Mouse (Mus musculus) hindbrain, embryonic 16.5 days (tissue): ENCODE measurements around the gene Iqcf1. TPM values are rescaled to one million over a fixed set of nuclear protein-coding genes. Genes with fewer than 3 reads are reported as not detected.
A peak's percentile ranks its signal among the peaks of the same experiment; 100 is the strongest.

Experiments used
- ATAC-seq: fragments of 200-750 bp; cut with Nextera tagmentation; 2 replicates; pipeline ENCODE4 v1.8.0; 2017; ENCODE audit warnings: moderate TSS enrichment, moderate library complexity
- H3K27ac ChIP-seq: fragments of 300-500 bp; sonication (generic); 2 replicates; pipeline ENCODE4 v1.5.1; 2014; ENCODE audit warnings: low read depth, mild to moderate bottlenecking, control low read depth, low read length, moderate library complexity
- H3K27me3 ChIP-seq: fragments of 300-500 bp; sonication (generic); replicated peaks from 2 replicates; pipeline ENCODE4 v1.6.1; 2014; ENCODE audit warnings: low read length; ENCODE audit not compliant: control insufficient read depth, insufficient read depth
- H3K36me3 ChIP-seq: fragments of 300-500 bp; sonication (generic); 2 replicates; pipeline ENCODE4 v1.6.1; 2014; ENCODE audit warnings: mild to moderate bottlenecking, low read length, moderate library complexity, mixed read lengths; ENCODE audit not compliant: control insufficient read depth, insufficient read depth
- H3K4me1 ChIP-seq: fragments of 300-500 bp; sonication (generic); 2 replicates; pipeline ENCODE4 v1.6.1; 2014; ENCODE audit warnings: low read depth, low read length; ENCODE audit not compliant: control insufficient read depth, insufficient read depth
- H3K4me2 ChIP-seq: fragments of 300-500 bp; sonication (generic); 2 replicates; pipeline ENCODE4 v1.6.1; 2014; ENCODE audit warnings: mild to moderate bottlenecking, low read length, control low read depth, moderate library complexity
- H3K4me3 ChIP-seq: fragments of 300-500 bp; sonication (generic); 2 replicates; pipeline ENCODE4 v1.5.1; 2014; ENCODE audit warnings: mild to moderate bottlenecking, low read length, control low read depth, moderate library complexity
- H3K9ac ChIP-seq: fragments of 300-500 bp; sonication (generic); 2 replicates; pipeline ENCODE4 v1.6.1; 2014; ENCODE audit warnings: low read depth, mild to moderate bottlenecking, control low read depth, low read length, moderate library complexity
- H3K9me3 ChIP-seq: fragments of 300-500 bp; sonication (generic); 2 replicates; pipeline ENCODE4 v1.6.1; 2014; ENCODE audit warnings: mild to moderate bottlenecking, low read length, moderate library complexity; ENCODE audit not compliant: control insufficient read depth
- WGBS: fragments of 180-500 bp; shearing (Covaris S2); extraction: QIAGEN DNeasy Blood & Tissue Kit; methylation state at CpG from one replicate; pipeline ENCODE4 v1.1.7; 2014; 5-methylcytosine and 5-hydroxymethylcytosine counted together
- polyA plus RNA-seq: library from polyadenylated mRNA; unstranded; fragments of >200 nt; fragmentation: Nextera tagmentation; extraction: Ambion mirVana; gene quantifications from 2 replicates; pipeline ENCODE4 v1.2.1, GENCODE M21; 2015

Gene Iqcf1
- polyA plus RNA-seq, 1 experiment from 2014 or later = not detected

DNA sequence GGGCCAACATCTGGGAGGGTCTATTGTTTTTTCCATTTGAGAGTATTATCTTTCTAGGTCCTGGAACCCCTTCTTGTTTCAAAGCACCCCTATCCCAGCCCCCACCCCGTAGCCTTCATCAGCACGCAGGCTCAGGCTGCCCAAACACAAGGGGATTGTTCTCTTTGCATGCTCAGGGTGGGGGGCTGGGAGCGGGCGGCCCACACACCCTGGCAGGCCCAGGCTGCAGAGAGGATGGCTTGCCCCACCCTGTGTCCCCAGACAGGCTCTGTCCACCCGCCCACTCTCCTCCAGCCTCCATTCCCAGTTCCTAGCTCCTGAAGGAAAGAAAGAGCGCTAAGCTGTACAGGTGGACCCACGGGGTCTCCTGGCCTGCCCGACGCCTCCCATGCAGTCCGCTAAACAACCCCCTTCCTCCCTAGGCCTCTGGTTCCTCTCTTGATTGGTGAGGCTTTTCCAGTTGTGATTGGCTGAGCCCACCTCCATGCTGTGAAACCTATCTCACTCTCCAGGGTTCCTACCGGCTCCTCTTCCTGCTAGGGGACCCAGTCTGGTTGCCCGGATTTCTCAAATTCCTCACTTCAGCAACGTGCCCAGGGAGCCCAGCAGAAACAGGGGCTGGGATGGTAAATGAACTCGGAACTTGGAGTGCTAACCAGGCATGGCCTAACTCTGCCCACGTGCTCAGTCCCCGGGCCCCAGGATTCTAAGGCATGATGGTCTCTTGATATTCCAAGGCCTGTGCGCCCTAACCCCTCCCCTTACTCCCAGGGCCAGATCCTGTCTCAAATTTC is 44.7 kb upstream of the Iqcf1 start:
- 2% methylated on average over 17 of the region's 17 CpGs for WGBS
- peaks cover 53% of the 10 kb centered on the region for H3K4me1 ChIP-seq

DNA sequence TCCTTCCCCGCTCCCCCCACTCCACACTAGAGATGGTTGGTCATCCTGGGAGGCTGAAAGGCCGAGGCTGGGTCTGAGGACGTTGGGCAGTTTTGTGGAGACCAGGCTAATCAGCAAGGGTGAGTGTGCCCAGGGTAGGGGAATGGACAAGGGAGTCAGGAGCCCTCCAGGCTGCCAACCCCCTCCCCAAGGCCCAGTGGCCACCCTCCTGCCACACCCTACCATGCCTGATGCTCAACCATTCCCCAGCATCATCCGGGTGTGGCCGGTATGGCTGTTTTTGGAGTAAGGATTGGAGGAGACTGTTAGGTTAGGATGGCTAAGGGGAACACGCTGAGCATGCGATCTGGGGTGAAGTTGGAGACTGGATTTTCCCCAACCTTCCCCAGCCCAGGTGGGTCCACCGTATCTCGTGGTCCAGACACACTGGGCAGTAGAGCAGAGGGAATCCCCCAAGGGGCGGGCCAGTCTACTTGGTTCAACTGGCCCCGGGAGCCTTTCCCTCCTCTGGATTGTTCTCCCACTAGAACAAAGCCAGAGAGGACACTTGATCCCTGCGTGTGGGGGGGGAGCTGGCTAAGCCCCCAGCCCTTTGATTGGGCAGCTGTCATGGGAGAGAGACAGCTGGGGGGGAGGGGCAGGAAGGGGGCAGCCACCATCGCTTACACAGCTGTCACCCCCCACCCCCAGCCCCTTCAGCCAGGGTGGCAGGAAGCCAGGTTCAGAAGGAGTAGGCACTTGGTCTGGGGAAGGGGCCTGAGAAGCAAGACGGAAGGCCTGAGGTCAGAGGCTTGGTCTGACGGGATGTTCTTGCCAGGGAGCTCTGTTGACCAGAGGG is 43.2 kb upstream of the Iqcf1 start:
- Histone ChIP-seq H3K27ac (peak overlapping the region; percentile 62), H3K27me3 (no peaks in the 10 kb centered on the region), H3K4me2 (peak overlapping the region; percentile 62), H3K9me3 (no peaks in the 10 kb centered on the region), H3K9ac (peak overlapping the region; percentile 93), H3K36me3 (peaks cover 7% of the 10 kb centered on the region; the same call in 1 of the 2 replicates), H3K4me1 (peaks cover 50% of the 10 kb centered on the region), H3K4me3 (peak overlapping the region; percentile 73)
- no peak for ATAC-seq
- 25% methylated on average over 15 of the region's 15 CpGs for WGBS

More for the DNA sequence above, 44.7 kb upstream of the Iqcf1 start:
- Histone ChIP-seq H3K9ac (peak overlapping the region; percentile 93), H3K36me3 (no peaks in the 10 kb centered on the region), H3K4me3 (peak overlapping the region; percentile 73), H3K27ac (peak overlapping the region; percentile 92), H3K4me2 (peak overlapping the region; percentile 62), H3K9me3 (no peaks in the 10 kb centered on the region), H3K27me3 (no peaks in the 10 kb centered on the region)
- peak; percentile 51 for ATAC-seq

DNA sequence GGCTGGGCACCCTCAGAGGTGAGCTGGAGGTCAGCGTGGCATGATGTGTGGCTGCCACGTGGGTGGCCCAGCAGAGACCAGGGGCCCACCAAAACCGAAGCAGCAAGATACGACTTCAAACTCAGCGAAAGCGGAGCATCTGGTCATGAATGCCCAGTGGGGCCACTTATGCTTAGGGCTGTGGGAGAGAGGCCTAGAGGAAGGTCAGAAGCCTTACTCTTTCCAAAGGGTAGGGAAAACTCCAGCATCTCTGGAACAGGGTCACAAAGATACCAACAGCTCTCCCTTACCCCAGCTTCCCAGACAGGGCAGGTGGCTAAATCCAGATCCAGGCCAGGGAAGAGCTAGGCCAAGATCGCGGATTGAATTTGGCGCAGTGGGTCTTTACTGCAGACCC is 42.6 kb upstream of the Iqcf1 start:
- H3K4me1 ChIP-seq = peaks cover 49% of the 10 kb centered on the region

DNA sequence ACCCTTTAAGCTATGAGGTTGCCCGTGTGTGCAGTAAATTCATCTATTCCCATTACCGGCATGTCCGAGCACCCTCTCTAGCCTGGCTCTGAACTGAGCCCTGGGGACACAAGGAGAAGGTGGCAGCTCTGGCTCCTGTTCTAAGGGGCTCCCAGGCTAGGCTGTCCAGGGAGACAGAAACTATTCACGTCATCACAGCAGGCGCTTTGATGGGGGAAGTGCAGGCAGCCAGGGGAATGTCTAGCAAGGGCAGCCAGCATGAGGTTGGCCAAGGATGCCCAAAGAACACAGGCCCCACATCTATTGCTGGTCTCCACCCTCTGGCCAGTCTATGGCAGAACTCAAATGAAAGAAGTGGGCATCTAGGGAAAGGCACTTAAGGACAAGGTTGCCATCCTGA is 41.8 kb upstream of the Iqcf1 start:
- 44% methylated on average over 5 of the region's 5 CpGs for WGBS
- peaks cover 13% of the 10 kb centered on the region for H3K36me3 ChIP-seq
- H3K27me3 ChIP-seq = no peaks in the 10 kb centered on the region
- H3K9me3 ChIP-seq = no peaks in the 10 kb centered on the region
- peaks cover 43% of the 10 kb centered on the region for H3K4me1 ChIP-seq
- no peak for ATAC-seq
- H3K4me3 ChIP-seq = no peak overlapping the region
- H3K9ac ChIP-seq = peak overlapping the region; percentile 14; the same call in 1 of the 2 replicates
- H3K4me2 ChIP-seq = no peak overlapping the region
- 0 out of 2 replicates have a peak overlapping the region, but pooled peaks have one; percentile 24 for H3K27ac ChIP-seq

More for the DNA sequence above, 42.6 kb upstream of the Iqcf1 start:
- Histone ChIP-seq H3K9me3 (no peaks in the 10 kb centered on the region), H3K27ac (peak overlapping the region; percentile 62), H3K36me3 (peaks cover 8% of the 10 kb centered on the region), H3K9ac (peak overlapping the region; percentile 93), H3K27me3 (no peaks in the 10 kb centered on the region), H3K4me3 (peak overlapping the region; percentile 73; the same call in 1 of the 2 replicates), H3K4me2 (peak overlapping the region; percentile 62)
- ATAC-seq = no peak
- WGBS = 33% methylated on average over 9 of the region's 9 CpGs

DNA sequence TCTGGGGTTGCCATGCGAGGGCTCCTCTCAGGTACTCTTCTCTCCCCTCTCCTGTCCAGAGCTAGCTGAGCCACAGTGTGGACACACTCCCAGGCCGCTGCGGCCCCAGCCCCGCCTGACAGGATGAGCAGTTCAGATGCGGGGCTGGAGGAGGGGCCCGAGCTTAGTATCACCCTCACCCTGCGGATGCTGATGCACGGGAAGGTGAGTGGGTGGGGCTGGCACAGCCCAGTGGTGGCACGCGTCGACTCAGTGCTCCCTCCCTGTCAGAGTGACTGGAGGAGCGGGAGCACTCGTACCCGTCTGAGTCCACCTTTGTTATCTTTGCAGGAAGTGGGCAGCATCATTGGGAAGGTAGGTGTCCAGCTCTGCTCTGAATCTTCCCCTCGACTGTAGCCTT is 39.8 kb upstream of the Iqcf1 start:
- Histone ChIP-seq H3K4me2 (no peak overlapping the region), H3K4me3 (no peak overlapping the region), H3K9ac (no peak overlapping the region), H3K4me1 (peaks cover 46% of the 10 kb centered on the region), H3K27ac (no peak overlapping the region), H3K36me3 (peaks cover 23% of the 10 kb centered on the region), H3K9me3 (no peaks in the 10 kb centered on the region), H3K27me3 (no peaks in the 10 kb centered on the region)
- whole genome bisulfite sequencing = 79% methylated on average over 15 of the region's 15 CpGs
- ATAC-seq = no peak

DNA sequence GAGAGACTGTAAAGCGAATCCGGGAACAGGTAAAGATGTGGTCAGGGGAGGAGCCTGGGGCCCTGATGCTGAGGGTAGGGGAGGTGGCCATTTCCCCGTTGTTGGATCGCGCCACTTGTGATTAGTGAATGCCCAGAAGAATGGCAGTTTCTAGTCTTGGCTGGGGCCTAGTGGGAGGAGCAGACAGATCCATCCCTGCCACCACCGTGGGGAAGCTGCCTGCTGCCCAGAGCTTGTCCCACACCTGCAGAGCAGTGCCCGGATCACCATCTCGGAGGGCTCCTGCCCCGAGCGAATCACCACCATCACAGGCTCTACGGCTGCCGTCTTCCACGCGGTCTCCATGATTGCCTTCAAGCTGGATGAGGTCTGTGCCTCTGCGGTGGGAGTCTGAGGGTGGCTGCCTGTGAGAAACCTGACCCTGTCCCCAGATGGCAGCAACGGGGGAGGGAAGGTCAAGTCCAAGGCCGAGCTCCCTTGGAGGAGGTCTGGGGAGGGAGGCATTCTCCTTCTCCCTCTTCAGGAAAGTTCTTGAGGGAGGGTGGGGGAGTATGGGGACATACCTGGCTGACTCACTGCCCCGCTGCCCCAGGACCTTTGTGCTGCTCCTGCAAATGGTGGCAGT is 39.3 kb upstream of the Iqcf1 start:
- Histone ChIP-seq H3K9me3 (no peaks in the 10 kb centered on the region), H3K4me2 (no peak overlapping the region), H3K4me3 (no peak overlapping the region), H3K36me3 (peaks cover 23% of the 10 kb centered on the region), H3K9ac (no peak overlapping the region), H3K4me1 (peaks cover 45% of the 10 kb centered on the region), H3K27ac (no peak overlapping the region), H3K27me3 (no peaks in the 10 kb centered on the region)
- WGBS = 74% methylated on average over 18 of the region's 18 CpGs
- no peak for ATAC-seq

DNA sequence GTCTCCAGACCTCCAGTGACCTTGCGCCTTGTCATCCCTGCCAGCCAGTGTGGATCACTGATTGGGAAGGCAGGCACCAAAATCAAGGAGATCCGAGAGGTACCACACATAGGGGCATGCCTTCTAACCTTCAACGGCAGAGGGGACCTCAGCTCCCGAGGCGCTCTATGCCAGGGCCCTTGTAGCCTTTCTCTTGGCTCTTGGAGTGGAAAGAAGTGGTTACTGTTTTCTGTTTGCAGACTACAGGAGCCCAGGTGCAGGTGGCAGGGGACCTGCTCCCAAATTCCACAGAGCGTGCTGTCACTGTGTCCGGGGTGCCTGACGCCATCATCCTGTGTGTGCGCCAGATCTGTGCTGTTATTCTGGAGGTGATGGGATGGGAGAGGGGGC is 38.7 kb upstream of the Iqcf1 start:
- Histone ChIP-seq H3K4me1 (peaks cover 45% of the 10 kb centered on the region), H3K9me3 (no peaks in the 10 kb centered on the region), H3K27ac (no peak overlapping the region), H3K4me2 (no peak overlapping the region), H3K9ac (no peak overlapping the region), H3K36me3 (peaks cover 23% of the 10 kb centered on the region), H3K27me3 (no peaks in the 10 kb centered on the region), H3K4me3 (no peak overlapping the region)
- no peak for ATAC-seq
- 91% methylated on average over 9 of the region's 9 CpGs for WGBS

DNA sequence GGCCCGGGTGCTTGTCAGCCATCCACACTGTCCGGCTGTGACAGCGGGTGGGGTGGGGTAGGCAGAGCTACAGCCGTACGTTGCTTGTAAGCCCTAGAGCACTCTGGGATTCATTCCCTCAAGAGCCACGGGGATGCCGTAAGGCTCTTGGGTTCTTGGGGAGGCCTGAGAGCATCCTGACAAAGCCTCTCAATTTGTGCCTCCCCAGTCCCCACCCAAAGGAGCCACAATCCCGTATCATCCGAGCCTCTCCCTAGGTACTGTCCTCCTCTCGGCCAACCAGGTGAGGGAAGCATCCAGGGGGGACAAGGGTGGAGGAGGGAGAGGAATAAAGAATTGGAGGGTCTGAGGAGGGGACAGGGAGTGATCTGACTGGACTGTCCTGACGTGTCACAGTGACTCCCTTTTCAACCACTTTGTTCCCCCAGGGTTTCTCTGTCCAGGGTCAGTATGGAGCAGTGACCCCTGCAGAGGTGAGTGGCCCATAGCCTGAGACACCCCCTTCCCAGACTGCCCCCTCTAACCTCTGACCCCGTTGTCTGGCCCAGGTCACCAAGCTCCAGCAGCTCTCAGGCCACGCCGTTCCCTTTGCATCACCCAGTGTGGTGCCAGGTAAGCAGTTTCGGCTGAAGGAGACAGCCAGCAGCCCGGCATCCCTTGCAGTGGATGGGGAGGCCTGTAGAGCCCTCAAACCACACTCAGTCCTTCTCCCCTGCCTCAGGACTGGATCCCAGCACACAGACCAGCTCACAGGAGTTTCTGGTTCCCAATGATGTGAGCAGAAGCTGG is 37.9 kb upstream of the Iqcf1 start:
- H3K9me3 ChIP-seq = no peaks in the 10 kb centered on the region
- H3K4me3 ChIP-seq = no peak overlapping the region
- ATAC-seq = no peak
- H3K4me2 ChIP-seq = no peak overlapping the region
- peaks cover 23% of the 10 kb centered on the region for H3K36me3 ChIP-seq
- H3K4me1 ChIP-seq = peaks cover 38% of the 10 kb centered on the region
- H3K27me3 ChIP-seq = no peaks in the 10 kb centered on the region
- no peak overlapping the region for H3K9ac ChIP-seq
- no peak overlapping the region for H3K27ac ChIP-seq
- 87% methylated on average over 16 of the region's 16 CpGs for WGBS
